ENCODE assay signal across 9 mouse cellular contexts in the genomic region with DNA sequence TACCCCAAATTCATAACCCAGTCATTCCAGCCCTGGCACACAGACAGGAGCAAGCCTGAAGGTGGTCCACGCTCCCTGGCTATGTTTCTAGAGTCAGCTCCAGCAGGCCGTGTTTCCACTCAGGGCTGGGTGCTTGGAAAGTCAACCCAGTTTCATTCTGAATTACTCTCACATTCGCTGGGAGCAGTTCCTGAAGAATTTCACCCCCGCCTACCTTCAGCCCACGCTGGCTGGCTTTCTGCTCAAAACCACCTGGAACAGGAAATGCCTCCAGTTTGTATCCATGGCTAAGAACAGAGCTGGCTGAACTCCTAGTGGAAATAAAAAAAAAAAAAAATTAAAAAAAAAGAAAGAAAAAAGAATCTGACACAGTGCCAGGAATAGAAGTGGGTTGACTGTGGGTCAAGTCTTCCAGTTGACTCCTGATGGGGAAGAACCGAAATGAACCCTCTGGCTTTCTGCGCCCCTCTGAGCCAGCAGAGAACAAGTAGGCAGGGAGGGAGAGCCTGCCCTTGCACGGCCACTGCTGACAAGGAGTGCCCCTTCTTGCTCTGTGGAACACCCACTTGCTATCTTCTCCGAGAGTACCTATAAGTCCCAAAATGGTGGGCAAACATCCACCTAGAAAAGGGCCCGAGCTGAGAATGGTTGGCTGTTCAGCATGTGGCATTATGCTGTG.
DNase-seq lines count a peak whose midpoint lies in the region; ATAC-seq and TF ChIP-seq lines count a peak whose summit lies in the region.
"Had no signal": no experiment of that assay in that cellular context is flagged by ENCODE, and none has a peak within 500 bp of the region (broad histone marks: within the 10 kb centered on the region; RNA-seq: fewer than 3 reads in every experiment).

No protein-coding gene starts in this region.

- H3K36me3 ChIP-seq in midbrain, embryonic 11.5 days (ENCODE audit: control insufficient read depth, insufficient read depth, low read length) = no peaks in the 10 kb centered on the region
- H3K36me3 ChIP-seq in midbrain, embryonic 10.5 days = no peaks in the 10 kb centered on the region
- H3K36me3 ChIP-seq in hindbrain, embryonic 11.5 days (ENCODE audit: control insufficient read depth, insufficient read depth, low read length) = no peaks in the 10 kb centered on the region

- 90% methylated on average over 10 of the region's 10 CpGs for WGBS in midbrain, embryonic 11.5 days
- WGBS in midbrain, embryonic 10.5 days = 85% methylated on average over 10 of the region's 10 CpGs
- WGBS in hindbrain, embryonic 11.5 days = 86% methylated on average over 10 of the region's 10 CpGs

- H3K9ac ChIP-seq in midbrain, embryonic 11.5 days (ENCODE audit: low read length) = no peak overlapping the region
- no peak overlapping the region for H3K9ac ChIP-seq in hindbrain, embryonic 11.5 days (ENCODE audit: low read depth, low read length)

- H3K27ac ChIP-seq in midbrain, embryonic 11.5 days (ENCODE audit: low read depth, low read length) = no peak overlapping the region
- H3K27ac ChIP-seq in midbrain, embryonic 10.5 days (replicated peaks) = no peak overlapping the region
- peak overlapping the region; percentile 1; the same call in 1 of the 2 replicates for H3K27ac ChIP-seq in left cerebral cortex, adult 2 months
- no peak overlapping the region for H3K27ac ChIP-seq in hindbrain, embryonic 11.5 days (ENCODE audit: low read depth, low read length)

- intact Hi-C loops in left cerebral cortex, adult 2 months (cut with DNase I) = loop anchor here (1.0 to 2.0 kb wide), 2 partner anchors 130 to 222 kb away; no protein-coding TSS in a partner anchor

- TF ChIP-seq CTCF in left cerebral cortex, adult 2 months (IDR thresholded peaks at IDR 0.05) = no peak

- ATAC-seq in midbrain, embryonic 11.5 days (ENCODE audit: low FRiP score) = no peak
- no peak for ATAC-seq in hindbrain, embryonic 11.5 days (ENCODE audit: low FRiP score)

- no peaks in the 10 kb centered on the region for H3K9me3 ChIP-seq in midbrain, embryonic 11.5 days (ENCODE audit: control insufficient read depth, low read length)
- H3K9me3 ChIP-seq in midbrain, embryonic 10.5 days (replicated peaks) = no peaks in the 10 kb centered on the region
- H3K9me3 ChIP-seq in hindbrain, embryonic 11.5 days (ENCODE audit: control insufficient read depth, low read length) = no peaks in the 10 kb centered on the region

- H3K4me3 ChIP-seq in midbrain, embryonic 11.5 days (ENCODE audit: low read depth, low read length) = no peak overlapping the region
- no peak overlapping the region for H3K4me3 ChIP-seq in midbrain, embryonic 10.5 days
- H3K4me3 ChIP-seq in left cerebral cortex, adult 2 months = no peak overlapping the region
- H3K4me3 ChIP-seq in hindbrain, embryonic 11.5 days (ENCODE audit: low read depth, low read length) = no peak overlapping the region

- H3K4me1 ChIP-seq in midbrain, embryonic 11.5 days (ENCODE audit: control insufficient read depth, insufficient read depth, low read length) = no peaks in the 10 kb centered on the region
- H3K4me1 ChIP-seq in midbrain, embryonic 10.5 days = no peaks in the 10 kb centered on the region
- H3K4me1 ChIP-seq in hindbrain, embryonic 11.5 days (replicated peaks; ENCODE audit: control insufficient read depth, insufficient read depth, low read length) = no peaks in the 10 kb centered on the region

- H3K27me3 ChIP-seq in midbrain, embryonic 11.5 days (ENCODE audit: control insufficient read depth, insufficient read depth, low read length) = no peaks in the 10 kb centered on the region
- no peaks in the 10 kb centered on the region for H3K27me3 ChIP-seq in midbrain, embryonic 10.5 days (ENCODE audit: low read depth, poor library complexity, severe bottlenecking)
- H3K27me3 ChIP-seq in hindbrain, embryonic 11.5 days (ENCODE audit: control insufficient read depth, insufficient read depth, low read length) = no peaks in the 10 kb centered on the region

- DNase-seq in cerebellum, adult 18-20 months = peak; percentile 10 to 37
- DNase-seq in cerebellum, postnatal 14 days = no peak
- DNase-seq in midbrain, embryonic 11.5 days (ENCODE audit: low spot score, missing footprints) = peak; percentile 73
- no peak for DNase-seq in midbrain, embryonic 10.5 days (ENCODE audit: low spot score)
- DNase-seq in left cerebral cortex, adult 2 months (ENCODE audit: extremely low spot score in 1 of 2, low spot score in 2 of 2) = peak; percentile 66 to 73
- peak; percentile 73 to 82 for DNase-seq in right cerebral cortex, postnatal 36 days (ENCODE audit: low spot score in 2 of 2)
- no peak for DNase-seq in hindbrain, embryonic 11.5 days (ENCODE audit: low spot score)
- DNase-seq in embryo, embryonic 9.5 days (ENCODE audit: extremely low spot score) = no peak
- DNase-seq: liver had no signal

- H3K4me2 ChIP-seq in midbrain, embryonic 11.5 days = no peak overlapping the region
- H3K4me2 ChIP-seq in hindbrain, embryonic 11.5 days (replicated peaks; ENCODE audit: low read depth, low read length) = no peak overlapping the region

Comparison
In these comparisons a context has a peak if more than half of its experiments do, and no peak if none do; other contexts are left out.
1. DNase-seq: peak in cerebellum, adult 18-20 months (2 of 2), midbrain, embryonic 11.5 days (single experiment), left cerebral cortex, adult 2 months (2 of 2) and right cerebral cortex, postnatal 36 days (2 of 2); none in cerebellum, postnatal 14 days (0 of 2), midbrain, embryonic 10.5 days (single experiment), hindbrain, embryonic 11.5 days (single experiment) and embryo, embryonic 9.5 days (single experiment).